In genomic region chr8:46420476-46420875, GRCm38 (mm10) we compare ENCODE assay signal across 27 mouse cellular contexts.
"Had no signal": no experiment of that assay in that cellular context is flagged by ENCODE, and none has a peak within 500 bp of the region (broad histone marks: within the 10 kb centered on the region; RNA-seq: fewer than 3 reads in every experiment).

No protein-coding gene starts in this region.

- H3K9me3 ChIP-seq: embryonic facial prominence, embryonic 12.5 days; embryonic facial prominence, embryonic 13.5 days; embryonic facial prominence, embryonic 15.5 days; forebrain, embryonic 10.5 days; forebrain, embryonic 12.5 days; forebrain, embryonic 13.5 days; forebrain, embryonic 15.5 days had no signal

- ATAC-seq: forebrain, embryonic 13.5 days; forebrain, embryonic 14.5 days; forebrain, embryonic 15.5 days; forebrain, embryonic 16.5 days; forebrain, postnatal 0 days had no signal

- H3K36me3 ChIP-seq: embryonic facial prominence, embryonic 10.5 days; embryonic facial prominence, embryonic 12.5 days; embryonic facial prominence, embryonic 13.5 days; embryonic facial prominence, embryonic 15.5 days; forebrain, embryonic 10.5 days; forebrain, embryonic 12.5 days; forebrain, embryonic 15.5 days had no signal

- H3K4me3 ChIP-seq: embryonic facial prominence, embryonic 10.5 days; embryonic facial prominence, embryonic 12.5 days; embryonic facial prominence, embryonic 13.5 days; embryonic facial prominence, embryonic 15.5 days; erythroblast, embryonic 14.5 days; forebrain, embryonic 10.5 days; forebrain, embryonic 12.5 days; forebrain, embryonic 13.5 days; forebrain, embryonic 15.5 days; gastrocnemius, adult 2 months; heart, adult 2 months had no signal

- H3K27ac ChIP-seq: embryonic facial prominence, embryonic 10.5 days; embryonic facial prominence, embryonic 12.5 days; embryonic facial prominence, embryonic 13.5 days; embryonic facial prominence, embryonic 15.5 days; forebrain, embryonic 10.5 days; forebrain, embryonic 12.5 days; forebrain, embryonic 13.5 days; forebrain, embryonic 15.5 days had no signal

- H3K9ac ChIP-seq: embryonic facial prominence, embryonic 12.5 days; embryonic facial prominence, embryonic 13.5 days; embryonic facial prominence, embryonic 15.5 days; forebrain, embryonic 12.5 days; forebrain, embryonic 13.5 days; forebrain, embryonic 15.5 days; forebrain, postnatal 0 days had no signal

- DNase-seq: cerebellum, adult 8-10 months; cerebellum, adult 9-10 months; cerebellum, adult 9-11 months; cerebellum, postnatal 10 days; cerebellum, postnatal 14 days; cerebellum, postnatal 25 days; cerebellum, postnatal 36 days; embryo, embryonic 11 days; forebrain, postnatal 0 days; gastrocnemius, adult 2 months; gastrocnemius, postnatal 10 days; gastrocnemius, postnatal 14 days; gastrocnemius, postnatal 25 days; gastrocnemius, postnatal 36 days; heart, adult 18-20 months; heart, adult 2 months had no signal

- H3K4me1 ChIP-seq: embryonic facial prominence, embryonic 10.5 days; embryonic facial prominence, embryonic 12.5 days; embryonic facial prominence, embryonic 13.5 days; embryonic facial prominence, embryonic 15.5 days; forebrain, embryonic 10.5 days; forebrain, embryonic 12.5 days; forebrain, embryonic 13.5 days; forebrain, embryonic 15.5 days had no signal

- H3K4me2 ChIP-seq: embryonic facial prominence, embryonic 12.5 days; embryonic facial prominence, embryonic 13.5 days; embryonic facial prominence, embryonic 15.5 days; forebrain, embryonic 12.5 days; forebrain, embryonic 13.5 days; forebrain, embryonic 15.5 days had no signal

- H3K27me3 ChIP-seq: embryonic facial prominence, embryonic 12.5 days; embryonic facial prominence, embryonic 13.5 days; embryonic facial prominence, embryonic 15.5 days; forebrain, embryonic 12.5 days; forebrain, embryonic 13.5 days; forebrain, embryonic 15.5 days had no signal
